Mouse (Mus musculus): ENCODE results near the gene Zfp239. TPM values are rescaled to one million over a fixed set of nuclear protein-coding genes. Genes with fewer than 3 reads are reported as not detected.
A peak's percentile ranks its signal among the peaks of the same experiment; 100 is the strongest.

The Zfp239 gene
- polyA plus RNA-seq, 1 experiment from 2014 or later, result 2.0 TPM

DNA sequence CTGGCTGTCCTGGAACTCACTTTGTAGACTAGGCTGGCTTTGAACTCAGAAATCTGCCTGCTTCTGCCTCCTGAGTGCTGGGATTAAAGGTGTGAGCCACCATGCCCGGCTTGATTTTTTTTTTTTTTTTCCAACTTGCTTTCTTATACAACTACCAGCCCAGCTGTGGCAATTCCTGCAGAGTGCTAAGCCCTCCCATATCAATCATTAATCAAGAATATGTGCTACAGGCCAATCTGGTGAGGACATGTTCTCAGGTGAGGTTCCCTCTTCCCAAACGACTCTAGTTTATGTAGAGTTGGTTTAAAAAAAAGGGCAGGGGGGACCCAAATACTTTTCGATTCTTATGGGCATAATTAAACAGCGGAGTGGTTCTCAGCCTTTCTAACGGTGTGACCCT, 35.9 kb downstream of the Zfp239 start:
- ATAC-seq (ENCODE audit: insufficient read depth), result no peak
- H3K4me1 ChIP-seq (replicated peaks), result peaks cover 37% of the 10 kb centered on the region

DNA sequence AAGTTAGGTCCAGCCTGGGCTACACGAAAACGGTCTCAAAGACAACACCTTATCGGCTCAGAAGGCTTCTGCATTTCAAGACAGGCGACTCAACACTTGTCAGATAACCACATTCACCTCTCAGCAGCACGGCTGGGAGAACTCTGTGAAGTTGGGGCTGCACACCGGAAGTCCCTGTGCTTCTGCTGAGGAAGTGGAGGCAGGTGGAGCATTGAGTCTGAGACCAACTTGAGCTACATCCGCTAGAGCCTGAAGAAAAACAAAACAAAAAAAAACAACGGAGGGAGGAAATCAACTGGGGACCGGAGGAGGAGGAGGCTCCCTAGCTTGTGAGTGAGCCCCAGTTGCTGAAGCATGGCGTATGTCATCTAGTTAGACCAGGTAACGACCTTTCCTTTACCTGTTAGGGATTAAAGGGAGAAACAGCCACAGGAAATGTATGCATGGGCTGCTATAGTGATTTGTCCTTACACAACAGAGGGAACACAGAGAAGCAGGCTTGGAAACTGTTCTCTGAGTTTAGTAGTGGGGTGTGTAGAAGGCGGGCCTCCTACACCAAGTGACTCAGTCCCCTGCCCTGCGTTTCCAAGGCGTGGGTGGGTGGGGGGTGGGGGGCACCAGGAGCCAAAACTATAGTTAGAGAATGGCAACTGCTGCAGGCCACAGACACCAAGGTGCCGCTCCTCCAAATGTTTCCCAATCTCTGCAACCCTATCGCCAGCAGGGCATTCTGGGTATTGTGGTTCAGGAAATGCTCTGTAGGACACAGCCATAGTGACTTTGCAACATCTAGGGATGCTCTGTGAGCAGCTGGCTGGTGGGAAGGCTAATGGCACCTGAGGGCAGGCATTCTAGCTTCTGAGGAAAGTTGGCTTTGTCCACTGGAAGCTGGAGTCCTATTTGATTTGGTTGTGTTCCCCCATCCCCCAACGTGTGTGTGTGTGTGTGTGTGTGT, 38.5 kb downstream of the Zfp239 start, which contains the start of gene Hnrnpf:
Gene Hnrnpf (plus strand): TSS at position 199 of the 955 bp plus-strand sequence.
- Histone ChIP-seq H3K4me3 (replicated peaks) (peak within 1 kb of the TSS; percentile 29), H3K4me1 (replicated peaks) (peaks cover 51% of the 10 kb centered on the region), H3K27me3 (no peaks in the 10 kb centered on the region), H3K4me2 (peak within 1 kb of the TSS; percentile 61), H3K27ac (replicated peaks) (peak within 1 kb of the TSS; percentile 76), H3K9ac (no peak within 1 kb of the TSS), H3K9me3 (replicated peaks) (no peaks in the 10 kb centered on the region), H3K36me3 (replicated peaks) (no peaks in the 10 kb centered on the region)
- WGBS (ENCODE audit: insufficient replicate concordance), result 22% methylated on average over 17 of the region's 17 CpGs
- peak; percentile 40 for ATAC-seq (ENCODE audit: insufficient read depth)

More for the DNA sequence above, 35.9 kb downstream of the Zfp239 start:
- H3K27me3 ChIP-seq, result no peaks in the 10 kb centered on the region
- no peak overlapping the region for H3K4me3 ChIP-seq (replicated peaks)
- H3K27ac ChIP-seq (replicated peaks), result no peak overlapping the region
- no peaks in the 10 kb centered on the region for H3K9me3 ChIP-seq (replicated peaks)
- no peak overlapping the region for H3K9ac ChIP-seq
- H3K36me3 ChIP-seq (replicated peaks), result no peaks in the 10 kb centered on the region
- no peak overlapping the region for H3K4me2 ChIP-seq
- WGBS (ENCODE audit: insufficient replicate concordance), result 61% methylated on average over 5 of the region's 5 CpGs

DNA sequence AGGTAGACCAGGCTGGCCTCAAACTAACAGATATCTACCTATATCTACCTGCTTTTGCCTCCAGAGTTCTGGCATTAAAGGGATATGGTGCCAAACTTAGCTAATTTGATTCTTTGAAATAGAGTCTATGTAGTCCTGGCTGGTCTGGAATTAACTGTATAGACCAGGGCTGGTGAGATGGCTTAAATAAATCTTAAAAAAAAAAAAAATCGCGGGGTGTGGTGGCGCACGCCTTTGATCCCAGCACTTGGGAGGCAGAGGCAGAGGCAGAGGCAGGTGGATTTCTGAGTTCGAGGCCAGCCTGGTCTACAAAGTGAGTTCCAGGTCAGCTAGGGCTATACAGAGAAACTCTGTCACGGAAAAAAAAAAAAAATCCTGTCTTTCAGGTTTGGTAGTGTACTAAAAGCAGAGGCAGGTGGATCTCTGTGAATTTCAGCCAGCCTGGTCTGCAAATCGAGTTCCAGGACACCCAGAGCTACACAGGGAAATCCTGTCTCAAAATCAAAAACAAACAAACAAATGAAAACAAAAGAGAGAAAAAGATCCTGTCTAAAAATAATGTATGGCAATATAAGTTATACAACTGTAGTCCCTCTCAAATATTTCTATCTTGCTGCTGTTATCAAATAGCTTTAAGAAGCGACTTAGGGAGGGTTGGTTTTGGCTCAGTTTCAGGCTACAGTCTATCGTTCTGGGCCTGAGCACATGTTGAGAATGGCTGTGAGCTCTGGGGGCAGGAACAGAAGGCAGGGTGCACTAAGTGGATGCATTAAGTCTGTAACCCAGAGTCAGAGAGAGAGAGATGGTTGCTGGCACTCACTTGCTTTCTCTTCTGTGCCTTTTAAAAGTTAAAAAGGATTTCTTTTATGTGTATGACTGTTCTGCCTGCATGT, 39.9 kb downstream of the Zfp239 start:
- ATAC-seq (ENCODE audit: insufficient read depth), result no peak
- no peaks in the 10 kb centered on the region for H3K36me3 ChIP-seq (replicated peaks)
- WGBS (ENCODE audit: insufficient replicate concordance), result 56% methylated on average over 9 of the region's 9 CpGs
- H3K9me3 ChIP-seq (replicated peaks), result no peaks in the 10 kb centered on the region
- H3K4me1 ChIP-seq (replicated peaks), result peaks cover 55% of the 10 kb centered on the region
- H3K9ac ChIP-seq, result peak overlapping the region; percentile 6; the same call in 1 of the 2 replicates
- peak overlapping the region; percentile 13; the same call in 1 of the 2 replicates for H3K4me2 ChIP-seq
- no peaks in the 10 kb centered on the region for H3K27me3 ChIP-seq
- H3K4me3 ChIP-seq (replicated peaks), result no peak overlapping the region
- H3K27ac ChIP-seq (replicated peaks), result peak overlapping the region; percentile 76; the same call in 1 of the 2 replicates

DNA sequence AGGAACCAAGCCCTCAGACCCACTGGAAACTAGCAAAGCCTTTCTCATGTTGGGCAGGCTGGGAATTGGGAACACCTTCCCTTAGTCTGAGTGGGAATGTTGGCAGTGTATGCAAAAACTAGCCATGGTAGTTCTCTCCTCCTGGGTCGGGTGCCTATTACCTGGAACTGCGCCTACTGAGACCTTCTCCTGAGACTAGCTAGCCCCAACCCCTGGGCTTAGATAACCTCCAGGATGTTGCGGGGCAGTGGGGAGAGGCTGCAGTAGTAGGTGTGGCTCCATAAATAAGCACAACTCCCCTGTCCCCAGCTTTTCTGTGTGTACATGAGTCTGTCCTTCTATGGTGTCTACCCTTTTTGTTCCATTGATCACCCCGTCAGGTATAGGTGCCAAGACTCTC, 40.7 kb downstream of the Zfp239 start:
- no peak for ATAC-seq (ENCODE audit: insufficient read depth)
- no peak overlapping the region for H3K4me3 ChIP-seq (replicated peaks)
- 0 out of 2 replicates have a peak overlapping the region, but pooled peaks have one; percentile 2 for H3K9ac ChIP-seq
- peaks cover 55% of the 10 kb centered on the region for H3K4me1 ChIP-seq (replicated peaks)
- H3K4me2 ChIP-seq, result peak overlapping the region; percentile 13; the same call in 1 of the 2 replicates
- no peaks in the 10 kb centered on the region for H3K36me3 ChIP-seq (replicated peaks)
- WGBS (ENCODE audit: insufficient replicate concordance), result 38% methylated on average over 4 of the region's 4 CpGs
- no peaks in the 10 kb centered on the region for H3K9me3 ChIP-seq (replicated peaks)
- no peaks in the 10 kb centered on the region for H3K27me3 ChIP-seq
- peak overlapping the region; percentile 57 for H3K27ac ChIP-seq (replicated peaks)

DNA sequence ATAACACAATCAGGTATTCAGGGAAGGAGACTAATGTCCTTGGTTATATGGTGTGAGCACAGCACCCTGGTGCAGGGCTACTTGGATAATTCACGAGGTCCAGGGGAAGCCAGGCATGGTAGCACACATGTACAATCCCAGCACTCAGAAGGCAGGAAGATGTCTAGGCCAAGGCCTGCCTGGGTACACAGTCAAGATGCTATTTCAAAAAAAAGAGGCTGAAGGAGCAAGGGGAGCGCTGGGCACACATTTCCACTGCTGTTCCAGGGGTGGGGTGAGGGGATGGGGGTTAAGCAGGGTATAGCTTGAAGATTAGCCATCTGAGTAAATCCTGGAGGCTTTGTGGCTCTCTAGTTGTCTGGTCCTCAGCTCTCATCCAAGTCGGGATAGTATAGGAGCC, 41.9 kb downstream of the Zfp239 start:
- 78% methylated on average over 3 of the region's 3 CpGs for WGBS (ENCODE audit: insufficient replicate concordance)
- H3K27ac ChIP-seq (replicated peaks), result peak overlapping the region; percentile 57

DNA sequence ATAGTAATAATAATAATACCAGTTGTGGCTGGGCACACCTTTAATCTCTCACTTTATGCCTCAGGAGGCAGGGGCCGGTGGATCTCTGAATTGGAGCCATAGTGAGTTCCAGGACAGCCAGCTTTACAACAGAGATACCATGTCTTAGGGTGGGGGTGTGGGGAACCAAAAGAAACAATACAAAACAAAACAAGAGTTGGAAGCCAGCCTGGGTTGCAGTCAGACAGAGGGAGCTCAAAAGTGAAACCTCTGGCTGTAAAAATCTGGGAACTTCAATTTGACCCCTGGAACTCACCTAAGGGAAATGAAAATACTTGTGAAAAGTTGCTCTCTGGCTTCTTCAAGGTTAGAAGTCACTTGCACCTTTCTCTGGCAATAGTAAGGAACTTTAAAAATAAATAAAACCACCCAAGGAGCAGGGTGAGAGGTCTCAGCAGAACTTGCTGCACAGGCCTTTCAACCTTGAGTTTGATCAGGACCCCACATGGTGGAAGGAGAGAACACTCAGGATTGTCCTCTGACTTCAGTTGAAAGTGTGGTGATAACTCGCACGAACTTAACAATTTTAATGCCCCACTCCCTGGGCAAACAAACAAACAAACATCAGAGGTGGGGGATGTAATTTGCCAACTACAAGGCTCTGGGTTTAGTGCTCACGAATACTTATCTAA, 43.5 kb downstream of the Zfp239 start:
- Histone ChIP-seq H3K27ac (replicated peaks) (peak overlapping the region; percentile 84), H3K4me2 (peak overlapping the region; percentile 98), H3K4me1 (replicated peaks) (peaks cover 62% of the 10 kb centered on the region), H3K9ac (peak overlapping the region; percentile 63), H3K9me3 (replicated peaks) (no peaks in the 10 kb centered on the region), H3K27me3 (no peaks in the 10 kb centered on the region), H3K4me3 (replicated peaks) (peak overlapping the region; percentile 88), H3K36me3 (replicated peaks) (no peaks in the 10 kb centered on the region)
- WGBS (ENCODE audit: insufficient replicate concordance), result 8% methylated on average over 4 of the region's 4 CpGs
- no peak for ATAC-seq (ENCODE audit: insufficient read depth)

More for the DNA sequence above, 41.9 kb downstream of the Zfp239 start:
- no peak for ATAC-seq (ENCODE audit: insufficient read depth)
- Histone ChIP-seq H3K4me2 (no peak overlapping the region), H3K36me3 (replicated peaks) (no peaks in the 10 kb centered on the region), H3K9ac (no peak overlapping the region), H3K4me1 (replicated peaks) (peaks cover 59% of the 10 kb centered on the region), H3K4me3 (replicated peaks) (no peak overlapping the region), H3K9me3 (replicated peaks) (no peaks in the 10 kb centered on the region), H3K27me3 (no peaks in the 10 kb centered on the region)

DNA sequence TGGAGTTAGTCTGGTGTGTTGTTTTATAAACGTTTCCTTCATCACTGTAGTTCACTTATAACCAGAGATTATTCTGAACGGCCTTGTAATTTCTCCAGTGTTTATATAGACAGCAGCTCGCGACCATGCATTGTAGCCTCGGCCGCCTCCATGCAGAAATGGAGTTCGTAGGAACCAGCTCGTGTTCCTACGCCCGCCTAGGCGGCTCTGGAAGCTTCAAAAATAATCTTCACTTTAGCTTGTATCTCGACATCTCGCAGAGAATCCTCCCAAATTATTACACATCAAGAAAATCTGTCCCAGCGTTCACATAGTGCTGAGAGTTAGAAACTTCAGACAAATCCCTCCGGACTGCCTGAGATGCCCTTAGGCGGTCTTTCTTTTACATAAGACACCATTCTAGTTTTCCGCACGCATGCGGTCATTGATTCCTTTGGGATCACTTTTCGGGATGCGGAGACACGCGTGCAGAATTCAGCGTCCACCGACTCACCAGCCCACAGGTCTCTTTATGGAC, 44.2 kb downstream of the Zfp239 start:
- Histone ChIP-seq H3K4me2 (peak overlapping the region; percentile 98), H3K4me1 (replicated peaks) (peaks cover 60% of the 10 kb centered on the region)
- ATAC-seq (ENCODE audit: insufficient read depth), result peak; percentile 7

DNA sequence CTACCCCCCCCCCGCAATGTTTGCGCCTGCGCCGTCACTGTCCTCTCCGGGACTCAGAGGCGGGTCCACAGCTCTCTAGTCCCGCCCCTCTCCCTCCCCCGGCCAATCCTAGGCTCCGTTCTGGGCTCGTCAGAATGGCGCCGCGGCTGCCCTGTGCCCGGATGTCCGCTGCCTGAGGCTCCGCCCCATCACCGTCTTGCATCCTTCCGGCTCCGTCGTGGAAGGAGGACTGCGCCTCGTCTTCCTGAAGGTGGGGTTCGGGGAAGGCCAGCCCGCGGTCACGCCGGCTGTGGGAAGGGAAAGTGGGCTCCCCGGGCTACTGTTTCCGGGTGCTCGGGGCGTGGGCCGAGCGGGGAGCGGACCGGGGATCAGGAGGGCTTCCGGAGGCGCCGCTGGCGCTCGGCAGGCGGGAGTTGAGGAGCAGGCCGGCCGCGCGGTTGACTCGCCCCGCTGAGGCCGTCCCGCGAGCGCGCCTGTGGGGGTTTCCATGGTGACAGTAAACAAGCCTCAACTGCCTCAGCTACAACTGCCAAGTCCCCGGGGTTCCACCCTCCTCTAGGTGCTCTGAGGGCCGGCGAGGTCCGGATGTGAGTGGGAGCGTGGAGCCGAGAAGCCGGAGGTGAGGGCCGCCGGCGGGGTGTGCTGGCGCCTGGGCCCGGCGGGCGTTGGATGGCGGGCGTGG, 44.8 kb downstream of the Zfp239 start:
- H3K4me3 ChIP-seq (replicated peaks), result peak overlapping the region; percentile 88
- peak; percentile 90 for ATAC-seq (ENCODE audit: insufficient read depth)

More for the DNA sequence above, 44.2 kb downstream of the Zfp239 start:
- Histone ChIP-seq H3K9ac (peak overlapping the region; percentile 63), H3K9me3 (replicated peaks) (no peaks in the 10 kb centered on the region), H3K4me3 (replicated peaks) (peak overlapping the region; percentile 88), H3K36me3 (replicated peaks) (no peaks in the 10 kb centered on the region), H3K27me3 (no peaks in the 10 kb centered on the region), H3K27ac (replicated peaks) (peak overlapping the region; percentile 84)
- WGBS (ENCODE audit: insufficient replicate concordance), result under 1% methylated on average over 25 of the region's 25 CpGs

DNA sequence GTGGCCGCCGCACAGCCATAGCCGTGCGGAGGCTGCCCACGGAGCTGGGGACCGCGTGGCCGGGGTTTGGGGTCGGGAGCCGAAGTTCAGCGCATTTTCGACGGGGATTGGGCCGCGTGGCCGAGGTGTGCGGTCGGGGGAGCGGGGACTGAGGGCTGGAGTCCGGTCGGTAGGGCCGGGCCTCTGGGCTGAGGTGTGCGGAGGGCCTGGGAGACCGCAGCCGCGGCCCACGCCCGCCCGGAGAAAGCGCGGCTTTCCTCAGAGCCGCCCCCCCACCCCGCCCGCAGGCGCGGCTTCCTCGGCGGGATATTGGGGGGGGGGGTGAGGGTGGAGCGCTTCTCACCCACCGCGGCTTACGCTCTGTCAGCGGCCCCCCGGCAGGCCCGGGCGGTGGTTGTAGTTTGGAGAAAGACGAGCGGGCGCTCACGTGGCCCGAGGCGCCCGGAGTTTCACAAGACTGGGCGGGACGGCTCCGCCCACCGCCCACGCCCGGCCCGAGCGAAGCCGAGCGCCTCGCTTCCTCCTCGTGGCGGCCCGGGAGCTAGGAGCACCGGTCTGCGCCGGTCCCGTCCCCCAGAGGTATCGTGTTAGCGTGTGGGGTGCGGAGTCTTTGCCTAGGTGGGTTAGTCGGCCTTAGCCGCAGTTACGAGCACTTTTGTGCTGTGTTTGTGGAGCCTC, 45.5 kb downstream of the Zfp239 start:
- H3K36me3 ChIP-seq (replicated peaks), result no peaks in the 10 kb centered on the region
- peaks cover 59% of the 10 kb centered on the region for H3K4me1 ChIP-seq (replicated peaks)
- peak overlapping the region; percentile 96 for H3K27ac ChIP-seq (replicated peaks)
- peak overlapping the region; percentile 98 for H3K4me2 ChIP-seq
- H3K4me3 ChIP-seq (replicated peaks), result peak overlapping the region; percentile 88
- H3K27me3 ChIP-seq, result no peaks in the 10 kb centered on the region
- no peaks in the 10 kb centered on the region for H3K9me3 ChIP-seq (replicated peaks)
- H3K9ac ChIP-seq, result peak overlapping the region; percentile 89
- 1% methylated on average over 74 of the region's 77 CpGs for WGBS (ENCODE audit: insufficient replicate concordance)
- peak; percentile 59 for ATAC-seq (ENCODE audit: insufficient read depth)

More for the DNA sequence above, 44.8 kb downstream of the Zfp239 start:
- Histone ChIP-seq H3K36me3 (replicated peaks) (no peaks in the 10 kb centered on the region), H3K27ac (replicated peaks) (peak overlapping the region; percentile 96), H3K9ac (peak overlapping the region; percentile 89), H3K9me3 (replicated peaks) (no peaks in the 10 kb centered on the region), H3K27me3 (no peaks in the 10 kb centered on the region), H3K4me2 (peak overlapping the region; percentile 98), H3K4me1 (replicated peaks) (peaks cover 59% of the 10 kb centered on the region)
- under 1% methylated on average over 66 of the region's 68 CpGs for WGBS (ENCODE audit: insufficient replicate concordance)
